Mouse (Mus musculus): ENCODE measurements at regions not wholly inside any gene's neighbourhood (a gene's known extent, or its start where the extent isn't known, plus 50 kb on each side); places are given as distances from the start of the nearest gene placed in this dataset.

DNA sequence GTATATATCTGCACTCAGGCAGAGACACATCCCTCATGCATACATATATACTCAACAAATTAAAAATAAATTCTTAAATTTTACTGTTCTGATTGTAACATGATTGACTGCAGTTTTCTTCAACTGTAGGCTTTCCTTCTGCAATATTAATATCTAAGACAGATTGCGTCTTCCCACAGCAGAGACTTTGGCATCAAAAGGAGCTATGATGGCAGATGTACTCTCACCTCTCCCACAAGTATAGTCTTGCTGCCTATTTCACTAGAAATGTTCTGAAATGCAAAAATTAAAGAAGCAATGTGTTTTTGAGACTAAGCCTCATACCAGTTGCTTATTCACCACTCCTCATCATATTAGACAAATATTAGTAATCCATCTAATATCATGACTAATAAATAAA is 356.5 kb downstream of the Dnah5 start:
- Histone ChIP-seq H3K27ac (ENCODE audit: insufficient read depth, low read depth) (no peak overlapping the region), H3K27me3 (replicated peaks) (no peaks in the 10 kb centered on the region), H3K4me3 (replicated peaks in 1 of 3; ENCODE audit: low read depth in 2 of 3, low read length in 2 of 3, poor library complexity in 1 of 3) (no peak overlapping the region), H3K79me2 (replicated peaks; ENCODE audit: control insufficient read depth, extremely low read depth, insufficient read depth, poor library complexity, severe bottlenecking) (no peaks in the 10 kb centered on the region), H3K4me1 (ENCODE audit: control insufficient read depth in 1 of 2, insufficient read depth in 2 of 2) (no peaks in the 10 kb centered on the region), H3K9ac (ENCODE audit: insufficient read depth, low read depth) (no peak overlapping the region), H3K4me2 (ENCODE audit: insufficient read depth, low read depth, poor library complexity, severe bottlenecking) (no peak overlapping the region), H3K36me3 (replicated peaks in 1 of 2; ENCODE audit: control insufficient read depth in 1 of 2, insufficient read depth in 1 of 2, low read length in 1 of 2) (no peaks in the 10 kb centered on the region), H3K9me3 (replicated peaks; ENCODE audit: low read length) (peaks cover 44% of the 10 kb centered on the region)
- no peak for TF ChIP-seq CHD1 (IDR thresholded peaks at IDR 0.05; ENCODE audit: low read depth, low read length)
- TF ChIP-seq ZKSCAN1 (IDR thresholded peaks at IDR 0.05; ENCODE audit: borderline replicate concordance, low read depth, low read length) = no peak
- no peak for TF ChIP-seq JUND (conservative IDR thresholded peaks at IDR 0.05; ENCODE audit: low read depth, low read length)
- TF ChIP-seq ETS1 (conservative IDR thresholded peaks at IDR 0.05; ENCODE audit: low read depth, low read length) = no peak
- no peak for TF ChIP-seq MEF2A (IDR thresholded peaks at IDR 0.05; ENCODE audit: borderline replicate concordance, low read depth, low read length)
- no peak for TF ChIP-seq SMC3 (IDR thresholded peaks at IDR 0.05; ENCODE audit: low read depth, low read length)
- TF ChIP-seq RAD21 (IDR thresholded peaks at IDR 0.05; ENCODE audit: low read depth, low read length) = no peak
- no peak for TF ChIP-seq MAZ (IDR thresholded peaks at IDR 0.05; ENCODE audit: low read depth, low read length)
- TF ChIP-seq HCFC1 (IDR thresholded peaks at IDR 0.05; ENCODE audit: low read depth, low read length) = no peak
- no peak for DNase-seq (ENCODE audit: extremely low read depth)
- dilution Hi-C loops (cut with MboI; ENCODE audit: extremely low pct_ligation_motif_present, extremely low pct_unique_long_range_greater_than_20kb, low sequenced_read_pairs) = no loop called here
- in situ Hi-C loops (cut with MboI; ENCODE audit: low pct_ligation_motif_present, low pct_unique_long_range_greater_than_20kb, low sequenced_read_pairs) = no loop called here

DNA sequence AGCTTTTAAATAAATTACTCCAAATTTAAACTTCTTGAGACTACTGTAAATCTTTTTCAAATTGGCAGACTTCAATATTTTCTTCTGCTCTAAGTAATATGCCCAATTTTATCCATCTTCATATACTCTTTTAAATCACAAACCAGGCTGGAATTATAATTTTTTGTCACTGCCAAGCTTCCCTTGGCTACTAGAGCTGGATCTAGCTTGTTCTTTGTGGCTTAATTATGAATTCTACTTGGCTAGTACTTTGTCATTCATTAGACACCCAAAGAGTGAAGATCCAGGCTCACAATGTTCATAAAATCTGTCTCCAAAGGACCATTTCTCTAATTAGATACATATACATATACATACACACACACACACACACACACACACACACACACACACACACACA is 391.7 kb downstream of the Dnah5 start:
- DNase-seq (ENCODE audit: extremely low read depth) = no peak
- H3K4me2 ChIP-seq (ENCODE audit: insufficient read depth, low read depth, poor library complexity, severe bottlenecking) = no peak overlapping the region
- no peaks in the 10 kb centered on the region for H3K27me3 ChIP-seq (replicated peaks)
- TF ChIP-seq ZKSCAN1 (IDR thresholded peaks at IDR 0.05; ENCODE audit: borderline replicate concordance, low read depth, low read length) (no peak), ZMIZ1 (IDR thresholded peaks at IDR 0.05; ENCODE audit: low read depth, low read length) (no peak), SMC3 (IDR thresholded peaks at IDR 0.05; ENCODE audit: low read depth, low read length) (no peak), MAX (IDR thresholded peaks at IDR 0.05; ENCODE audit: low read length) (no peak), POLR2A (IDR thresholded peaks at IDR 0.05; ENCODE audit: low read depth, low read length) (no peak), ZC3H11A (IDR thresholded peaks at IDR 0.05; ENCODE audit: low read depth, low read length) (no peak), UBTF (IDR thresholded peaks at IDR 0.05; ENCODE audit: low read depth, low read length) (no peak), ZNF384 (IDR thresholded peaks at IDR 0.05; ENCODE audit: low read depth, low read length) (no peak), MXI1 (IDR thresholded peaks at IDR 0.05; ENCODE audit: low read depth, low read length) (no peak), GABPA (IDR thresholded peaks at IDR 0.05; ENCODE audit: insufficient replicate concordance, low read depth, low read length) (no peak), BHLHE40 (IDR thresholded peaks at IDR 0.05; ENCODE audit: low read depth, low read length) (no peak), HCFC1 (IDR thresholded peaks at IDR 0.05; ENCODE audit: low read depth, low read length) (no peak), NELFE (IDR thresholded peaks at IDR 0.05; ENCODE audit: low read depth, low read length) (no peak), KAT2A (IDR thresholded peaks at IDR 0.05; ENCODE audit: insufficient replicate concordance, low read length) (no peak), IRF4 (IDR thresholded peaks at IDR 0.05; ENCODE audit: low read depth, low read length) (no peak)
- no peak overlapping the region for H3K4me3 ChIP-seq (replicated peaks in 1 of 3; ENCODE audit: low read depth in 2 of 3, low read length in 2 of 3, poor library complexity in 1 of 3)
- no peak overlapping the region for H3K9ac ChIP-seq (ENCODE audit: insufficient read depth, low read depth)
- H3K27ac ChIP-seq (ENCODE audit: insufficient read depth, low read depth) = no peak overlapping the region
- H3K4me1 ChIP-seq (ENCODE audit: control insufficient read depth in 1 of 2, insufficient read depth in 2 of 2) = no peaks in the 10 kb centered on the region
- H3K36me3 ChIP-seq (replicated peaks in 1 of 2; ENCODE audit: control insufficient read depth in 1 of 2, insufficient read depth in 1 of 2, low read length in 1 of 2) = no peaks in the 10 kb centered on the region
- in situ Hi-C loops (cut with MboI; ENCODE audit: low pct_ligation_motif_present, low pct_unique_long_range_greater_than_20kb, low sequenced_read_pairs) (no loop called here), dilution Hi-C loops (cut with MboI; ENCODE audit: extremely low pct_ligation_motif_present, extremely low pct_unique_long_range_greater_than_20kb, low sequenced_read_pairs) (no loop called here)
- H3K79me2 ChIP-seq (replicated peaks; ENCODE audit: control insufficient read depth, extremely low read depth, insufficient read depth, poor library complexity, severe bottlenecking) = no peaks in the 10 kb centered on the region
- H3K9me3 ChIP-seq (replicated peaks; ENCODE audit: low read length) = peaks cover 45% of the 10 kb centered on the region
